Mouse (Mus musculus) heart, postnatal 0 days (tissue): Measurements from ENCODE around the gene Slc2a9.

Experiments
- CTCF ChIP-seq: IDR thresholded peaks from 2 replicates; pipeline ENCODE4 v1.5.1; 2016; ENCODE audit warnings: antibody characterized with exemption, control low read depth, low read depth
- EP300 ChIP-seq: IDR thresholded peaks from 2 replicates; pipeline ENCODE4 v1.6.1; 2016; ENCODE audit warnings: antibody characterized with exemption, low read depth

DNA sequence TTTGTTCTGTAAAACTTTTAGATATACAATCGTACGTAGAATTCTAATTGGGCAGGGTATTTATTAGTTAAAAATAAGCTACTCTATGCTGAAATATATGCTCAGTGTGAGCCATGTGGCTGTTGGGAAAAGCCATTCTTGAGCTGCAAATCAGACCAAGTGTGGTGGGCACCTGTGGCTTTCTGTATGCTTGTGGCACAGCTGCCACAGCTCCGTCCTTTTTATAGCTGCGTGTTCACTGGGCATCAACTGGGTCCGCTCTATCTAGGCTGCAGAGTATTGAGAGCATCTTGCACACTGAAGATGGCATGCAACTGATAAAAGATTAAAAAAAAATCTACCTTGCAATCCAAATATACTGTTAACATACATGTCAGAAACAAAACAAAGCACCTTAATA is 20.0 kb upstream of the Slc2a9 start:
- TF ChIP-seq CTCF (no peak), EP300 (no peak)
